Mouse (Mus musculus): Measurements from ENCODE around the gene Sel1l3.

The Sel1l3 gene

DNA sequence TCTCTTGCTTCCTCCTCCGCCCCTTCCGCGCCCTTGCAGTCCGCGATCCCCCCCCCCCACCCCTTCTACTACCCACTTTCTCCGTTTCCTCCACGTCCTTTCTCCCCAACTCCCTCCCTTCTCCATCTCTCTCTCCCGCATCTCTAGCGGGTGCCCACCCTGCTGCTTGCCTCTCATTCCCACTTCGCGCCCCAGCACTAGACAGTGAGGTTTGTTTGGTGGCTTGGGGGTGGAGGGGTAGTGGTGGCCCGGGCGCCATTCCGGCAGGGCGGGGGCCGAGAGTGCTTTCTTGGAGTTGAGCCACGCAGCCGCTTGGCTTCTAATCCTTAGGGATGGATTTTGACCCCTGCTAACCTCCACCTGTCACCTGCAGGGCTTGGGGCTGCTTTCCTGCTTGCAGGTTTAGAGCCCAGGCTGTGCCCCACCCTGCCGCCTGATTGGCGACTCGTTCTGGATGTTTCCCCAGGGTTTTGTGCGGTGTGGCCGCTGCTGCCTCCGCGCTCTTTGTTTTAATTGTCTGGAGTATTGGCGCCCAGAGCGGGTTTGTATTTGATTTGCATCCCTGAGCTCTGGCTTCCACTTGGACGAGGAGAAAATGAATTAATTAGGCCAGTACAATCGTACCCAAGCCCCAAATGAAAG is at the start of gene Sel1l3:
TSS of gene Sel1l3 (minus strand) at position 217 of the 642 bp plus-strand sequence.
- no peak for DNase-seq (ENCODE audit: extremely low read depth, low read depth)

- DNase-seq (ENCODE audit: extremely low read depth, low read depth), result no peak
Measured at GRCm38 (mm10) chr5:53261999-53262398, 48.3 kb upstream of the Sel1l3 start.

DNA sequence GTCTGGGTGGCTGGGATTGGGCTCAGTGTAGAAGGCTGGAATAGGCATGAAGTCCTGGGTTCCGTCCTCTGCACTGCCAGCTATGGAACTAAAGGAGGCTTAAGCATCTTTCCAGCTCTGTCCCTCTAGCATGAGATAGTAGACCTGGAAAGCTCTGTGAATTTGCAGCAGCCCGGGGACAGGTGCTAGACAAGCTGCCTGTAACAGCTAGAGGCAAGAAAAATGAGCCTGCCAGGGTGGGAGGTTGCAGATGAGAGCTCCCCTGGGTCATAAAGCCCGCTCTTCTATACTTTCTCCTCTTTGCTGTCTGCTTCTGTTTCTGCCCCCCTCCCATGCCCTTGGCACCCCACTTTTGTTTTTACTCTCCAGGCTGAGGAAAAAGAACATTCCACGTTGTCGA is 46.2 kb upstream of the Sel1l3 start:
- no peak for DNase-seq (ENCODE audit: extremely low read depth, low read depth)

- no peak for DNase-seq (ENCODE audit: extremely low read depth, low read depth)
Measured at GRCm38 (mm10) chr5:53258038-53258786, 44.5 kb upstream of the Sel1l3 start.

GRCm38 (mm10) chr5:53254821-53255220 is 41.1 kb upstream of the Sel1l3 start:
- no peak for DNase-seq (ENCODE audit: extremely low read depth, low read depth)

DNA sequence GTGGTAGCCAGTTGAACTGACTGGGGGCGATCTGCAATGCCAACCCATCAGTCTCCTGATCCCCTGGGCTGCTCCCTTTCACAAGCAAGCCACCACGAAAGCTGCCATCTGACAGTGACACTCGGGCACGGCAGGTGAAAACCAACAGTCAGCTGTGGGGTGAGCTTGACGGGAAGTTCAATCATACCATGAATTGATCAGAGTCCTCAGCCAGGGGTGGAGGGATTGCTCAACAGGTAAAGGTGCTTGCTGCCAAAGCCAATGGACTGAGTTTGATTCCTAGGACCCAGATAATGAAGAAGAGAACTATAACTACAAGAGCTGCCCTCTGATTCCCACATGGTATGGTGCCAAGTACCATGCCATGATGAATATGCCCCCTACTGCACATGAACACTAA is 40.4 kb upstream of the Sel1l3 start:
- no peak for DNase-seq (ENCODE audit: extremely low read depth, low read depth)

GRCm38 (mm10) chr5:53249431-53250061 is 35.8 kb upstream of the Sel1l3 start:
- no peak for DNase-seq (ENCODE audit: extremely low read depth, low read depth)

DNA sequence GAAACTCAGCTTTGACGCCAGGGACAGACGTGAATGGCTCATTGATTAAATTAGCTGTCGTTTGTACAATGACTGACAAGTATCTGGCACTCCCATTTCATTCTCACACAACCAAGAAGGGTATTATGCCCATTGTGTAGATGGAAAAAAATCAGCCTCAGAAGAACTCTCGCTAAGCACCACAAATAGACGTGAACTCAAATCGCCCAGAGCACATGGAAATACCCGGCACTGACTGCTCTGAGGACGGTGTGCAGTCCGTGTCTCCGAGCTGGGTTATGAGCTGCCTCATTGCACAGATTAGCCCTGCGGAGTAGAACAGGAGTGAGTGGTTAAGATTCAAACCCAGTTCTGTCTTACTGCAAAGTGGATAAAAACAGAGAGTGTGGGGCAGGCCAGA is 34.8 kb upstream of the Sel1l3 start:
- no peak for DNase-seq (ENCODE audit: extremely low read depth, low read depth)

GRCm38 (mm10) chr5:53243933-53244332 is 30.2 kb upstream of the Sel1l3 start:
- DNase-seq (ENCODE audit: extremely low read depth, low read depth), result no peak

DNA sequence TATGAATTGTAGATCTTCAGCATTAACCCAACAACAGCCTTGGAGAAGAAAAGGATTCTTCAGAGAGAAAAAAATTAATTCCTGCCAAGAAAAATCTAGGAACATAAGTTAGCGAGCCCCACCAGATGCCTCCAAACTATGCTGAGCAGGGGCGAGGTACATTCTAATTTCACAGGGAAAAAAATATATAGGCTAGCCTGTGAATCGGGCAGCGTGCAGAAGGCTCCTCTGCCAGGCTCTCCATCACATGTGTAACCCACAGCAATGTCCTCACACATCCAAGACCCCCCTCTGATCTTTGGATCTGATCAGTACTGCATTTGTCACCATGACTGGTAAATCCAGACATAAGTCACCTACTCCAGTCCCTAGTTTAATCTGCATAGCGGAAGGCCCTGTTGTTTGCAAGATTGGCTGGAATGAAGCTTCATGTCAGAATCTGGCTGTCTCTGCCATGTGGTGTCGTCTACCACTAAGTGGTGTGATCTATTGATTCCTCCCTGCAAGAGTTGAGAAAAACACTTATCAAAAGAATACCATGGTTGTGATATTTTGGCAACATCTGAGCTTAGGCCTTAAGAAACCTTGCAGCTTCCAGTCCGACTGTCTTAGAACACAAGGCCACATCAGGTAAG is 29.3 kb upstream of the Sel1l3 start:
- DNase-seq (ENCODE audit: extremely low read depth, low read depth), result no peak

DNA sequence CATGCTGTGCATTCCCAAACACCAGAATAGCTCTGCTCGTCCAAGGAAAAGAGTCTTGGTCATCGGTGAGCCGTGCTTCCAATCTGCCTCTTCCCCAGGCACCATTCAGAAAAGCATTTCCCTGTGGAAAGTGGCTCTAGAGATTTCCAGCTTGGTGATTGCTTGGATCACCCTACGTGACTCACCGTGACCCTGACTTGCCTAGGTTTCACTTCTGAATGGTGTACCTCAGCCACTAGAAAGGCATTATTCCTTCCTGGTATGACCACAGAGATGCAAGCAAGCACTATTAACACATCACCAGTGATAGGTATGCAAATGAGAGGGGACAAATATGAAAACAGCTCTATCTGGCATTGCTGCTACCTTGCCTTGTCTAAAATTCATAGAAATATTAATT is 28.2 kb upstream of the Sel1l3 start:
- DNase-seq (ENCODE audit: extremely low read depth, low read depth), result no peak

- no peak for DNase-seq (ENCODE audit: extremely low read depth, low read depth)
Measured at GRCm38 (mm10) chr5:53241109-53241508, 27.4 kb upstream of the Sel1l3 start.

DNA sequence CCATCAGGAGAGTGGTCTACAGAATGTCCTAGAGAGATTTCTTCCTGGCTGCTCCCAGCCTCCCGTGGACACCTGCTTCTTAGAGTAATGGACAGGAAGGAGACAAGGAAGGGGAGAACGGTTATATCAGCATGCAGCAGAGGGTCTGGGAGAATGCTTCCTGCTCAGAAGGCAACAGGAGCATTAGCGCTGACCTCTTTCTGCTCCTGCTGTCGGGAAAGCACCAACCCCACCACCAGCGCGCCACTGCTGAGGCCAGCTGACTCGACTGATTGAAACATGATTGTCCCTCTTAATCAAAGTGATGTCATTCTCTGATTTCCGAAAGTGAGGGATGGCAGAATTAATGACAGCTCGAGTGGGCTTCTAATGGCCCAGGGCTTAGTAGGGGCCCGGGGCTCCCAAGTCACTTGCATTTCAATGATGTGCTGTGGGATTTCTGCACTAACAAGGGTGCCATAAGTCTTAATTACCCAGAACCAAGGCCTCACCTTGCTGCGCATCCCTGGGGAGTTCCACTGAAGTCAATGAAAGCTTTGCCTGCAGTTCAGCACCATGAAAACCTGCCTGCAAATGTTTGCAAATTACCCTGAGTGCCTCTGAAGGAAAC is 26.2 kb upstream of the Sel1l3 start:
- no peak for DNase-seq (ENCODE audit: extremely low read depth, low read depth)

DNA sequence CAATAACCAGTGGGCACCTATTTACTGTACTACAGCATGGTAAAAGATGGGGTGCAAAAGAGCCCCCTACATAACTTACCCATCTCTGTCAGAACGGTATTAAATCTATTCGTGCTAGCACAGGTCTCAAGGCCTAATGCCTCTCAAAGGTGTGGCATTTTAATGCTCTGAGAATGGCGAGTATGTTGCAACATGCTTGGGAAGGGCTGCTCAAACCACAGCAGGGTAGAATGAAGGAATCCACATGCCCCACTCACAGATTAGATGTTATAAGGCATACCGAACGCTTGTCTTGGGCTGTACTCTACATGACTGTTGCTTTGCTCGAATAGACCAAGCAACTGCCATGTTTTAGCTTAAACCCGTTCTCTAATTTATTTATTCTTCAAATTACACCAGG is 25.5 kb upstream of the Sel1l3 start:
- DNase-seq (ENCODE audit: extremely low read depth, low read depth), result no peak

DNA sequence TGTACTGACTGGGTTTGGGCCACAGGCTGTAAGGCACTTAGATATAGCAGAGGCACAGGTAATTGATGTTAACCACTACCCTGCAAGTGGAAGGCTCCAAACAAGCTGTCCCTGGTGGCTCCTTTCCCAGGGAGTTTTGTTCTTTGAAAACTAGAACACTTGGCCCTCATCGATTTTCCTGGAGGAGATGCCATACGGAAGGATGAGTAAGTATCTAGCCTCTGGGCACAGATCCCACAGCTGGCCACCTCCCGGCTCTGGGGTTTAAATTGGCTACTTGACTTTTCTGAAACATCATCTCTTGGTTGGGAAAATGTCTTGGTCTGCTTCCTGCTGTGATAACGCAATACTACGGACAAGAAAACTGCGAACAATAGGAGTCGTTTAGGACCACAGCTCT is 25.0 kb upstream of the Sel1l3 start:
- no peak for DNase-seq (ENCODE audit: extremely low read depth, low read depth)

- DNase-seq (ENCODE audit: extremely low read depth, low read depth), result no peak
Measured at GRCm38 (mm10) chr5:53236749-53237148, 23.0 kb upstream of the Sel1l3 start.

GRCm38 (mm10) chr5:53236136-53236535 is 22.4 kb upstream of the Sel1l3 start:
- DNase-seq (ENCODE audit: extremely low read depth, low read depth), result no peak

DNA sequence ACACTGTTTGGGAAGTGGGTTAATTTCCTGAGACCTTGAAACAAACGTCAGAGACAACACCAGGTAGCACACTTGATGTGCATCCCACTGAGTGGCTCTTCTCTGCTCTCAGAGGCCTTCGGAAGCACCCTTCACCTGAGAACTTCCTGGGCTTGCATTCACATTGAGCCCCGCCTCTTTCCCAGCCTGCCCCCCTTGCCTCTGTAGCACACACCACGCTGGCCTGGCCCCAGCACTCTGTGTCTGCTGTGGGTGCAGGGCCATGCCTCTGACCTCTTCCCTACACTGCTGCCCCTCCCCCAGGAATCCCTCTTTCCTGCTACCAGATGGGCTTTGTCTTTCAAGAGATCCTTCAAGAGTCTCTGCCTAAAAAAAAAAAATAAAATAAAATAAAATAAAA is 21.8 kb upstream of the Sel1l3 start:
- DNase-seq (ENCODE audit: extremely low read depth, low read depth), result no peak

DNA sequence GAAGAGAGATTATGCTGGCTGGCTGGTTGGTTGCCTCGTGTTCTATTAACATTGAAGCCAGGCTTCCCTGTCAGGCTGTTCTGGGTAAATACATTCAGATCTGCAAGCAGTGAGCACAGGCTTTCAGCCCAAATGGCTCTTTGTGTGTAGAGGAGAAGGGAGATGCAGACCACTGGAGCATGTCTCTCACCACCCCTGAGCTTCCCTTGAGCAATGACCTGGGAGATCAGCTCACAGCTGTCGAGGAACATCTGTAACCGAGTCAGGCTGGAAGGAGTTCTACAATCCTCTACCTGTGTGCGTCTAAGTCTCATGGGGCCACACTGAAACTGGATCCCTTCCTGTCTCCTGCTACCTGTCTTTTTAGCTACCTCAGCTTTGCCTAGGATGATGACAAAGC is 16.8 kb upstream of the Sel1l3 start:
- DNase-seq (ENCODE audit: extremely low read depth, low read depth), result no peak

DNA sequence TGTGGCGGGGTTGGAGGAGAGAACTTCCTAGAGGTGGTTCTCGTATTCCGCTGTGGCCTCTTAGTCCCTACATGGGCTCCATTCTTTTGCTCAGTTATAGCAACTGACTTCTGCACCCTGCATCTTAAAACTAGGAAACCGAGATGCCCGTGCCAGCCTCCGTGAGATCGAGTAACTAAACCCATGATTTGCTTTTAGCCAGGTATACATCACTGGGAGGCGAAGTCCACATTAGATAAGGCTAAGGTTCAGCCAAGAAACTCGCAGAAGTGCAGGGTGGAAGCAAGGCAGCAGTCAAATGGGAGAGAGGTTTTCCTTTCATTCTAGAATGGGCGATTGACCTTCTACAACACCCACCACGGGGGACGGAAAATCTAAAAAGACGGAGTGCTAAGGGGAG is 11.7 kb upstream of the Sel1l3 start:
- DNase-seq (ENCODE audit: extremely low read depth, low read depth), result no peak

GRCm38 (mm10) chr5:53214801-53215200 is 1.1 kb upstream of the Sel1l3 start:
- no peak for DNase-seq (ENCODE audit: extremely low read depth, low read depth)

GRCm38 (mm10) chr5:53214362-53214761 is 635 bp upstream of the Sel1l3 start:
- no peak for DNase-seq (ENCODE audit: extremely low read depth, low read depth)

Measured in MEL-GATA-1-ER (cell line).